Mouse (Mus musculus): ENCODE data around the gene Ogfod2.

Gene Ogfod2

DNA sequence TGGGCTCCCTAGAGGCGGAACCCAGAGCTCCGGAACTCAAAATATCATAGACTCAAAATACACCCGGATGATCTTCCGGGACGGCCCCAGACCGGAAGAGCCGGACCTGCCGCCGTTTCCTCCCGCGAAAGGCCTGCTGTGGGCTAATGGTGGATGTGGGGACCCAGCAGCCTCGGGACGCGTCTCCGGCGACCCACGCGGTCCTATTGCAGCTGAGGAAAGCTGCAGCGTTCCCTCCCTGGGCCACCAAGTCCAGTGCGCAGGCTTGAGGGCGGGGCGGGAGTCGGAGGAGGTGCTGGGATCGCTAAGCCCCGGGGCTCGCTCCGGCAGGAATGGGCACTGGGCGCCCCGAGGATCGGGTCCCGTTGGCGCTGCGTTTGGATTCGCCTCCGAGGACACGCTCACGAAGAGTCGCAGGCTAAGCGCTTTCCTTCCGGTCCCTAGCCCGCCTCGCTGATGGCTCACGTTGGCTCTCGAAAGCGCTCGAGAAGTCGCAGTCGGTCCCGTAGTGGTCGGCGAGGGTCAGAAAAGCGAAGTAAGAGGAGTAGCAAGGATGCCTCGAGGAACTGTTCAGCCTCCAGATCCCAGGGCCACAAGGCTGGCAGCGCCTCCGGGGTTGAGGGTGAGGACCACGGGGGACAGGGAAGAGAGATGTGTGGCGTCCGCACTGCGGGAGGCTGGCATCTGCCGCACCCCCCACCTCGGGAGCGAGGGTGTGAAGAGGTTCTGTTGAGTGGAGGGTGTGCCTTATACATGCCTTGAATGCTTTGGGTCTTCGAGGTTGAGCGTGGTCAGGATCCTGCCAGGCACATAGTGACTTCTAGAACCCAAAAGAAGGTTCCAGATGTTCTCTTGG lies 4.1 kb downstream of the Ogfod2 start, which contains the start of gene Arl6ip4:
Arl6ip4 (plus strand) TSS at position 100 of the 856 bp plus-strand sequence.
- in situ Hi-C loops (cut with MboI; ENCODE audit: low pct_unique_long_range_greater_than_20kb in 1 of 2, low sequenced_read_pairs in 2 of 2, unreplicated experiment in 1 of 2), result loop anchor here in 1 of 2 experiments (10.0 kb wide), 1 partner anchor 159 kb away; no protein-coding TSS in a partner anchor

DNA sequence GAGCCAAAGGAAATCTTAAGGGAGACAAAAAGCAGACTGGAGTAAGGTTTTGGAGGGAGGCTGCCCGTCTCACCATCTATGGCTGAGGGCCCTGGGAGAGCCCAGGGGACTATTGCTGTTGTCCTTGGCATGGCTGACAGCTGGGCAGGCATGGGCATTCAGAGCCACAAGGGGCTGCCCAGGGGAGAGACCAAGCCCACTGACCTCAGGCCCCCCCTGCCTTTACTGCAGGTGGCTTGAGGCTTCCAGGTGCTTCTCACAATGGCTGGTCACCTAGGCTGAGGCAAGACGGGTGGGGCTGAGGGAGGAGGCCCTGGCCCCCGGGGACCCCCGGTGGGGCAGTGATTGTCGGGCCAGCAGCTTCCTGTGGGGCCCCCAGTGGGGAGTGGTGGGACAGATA lies 7.1 kb downstream of the Ogfod2 start:
- in situ Hi-C loops (cut with MboI; ENCODE audit: low pct_unique_long_range_greater_than_20kb in 1 of 2, low sequenced_read_pairs in 2 of 2, unreplicated experiment in 1 of 2), result loop anchor here in 1 of 2 experiments (10.0 kb wide), 1 partner anchor 156 kb away; no protein-coding TSS in a partner anchor

DNA sequence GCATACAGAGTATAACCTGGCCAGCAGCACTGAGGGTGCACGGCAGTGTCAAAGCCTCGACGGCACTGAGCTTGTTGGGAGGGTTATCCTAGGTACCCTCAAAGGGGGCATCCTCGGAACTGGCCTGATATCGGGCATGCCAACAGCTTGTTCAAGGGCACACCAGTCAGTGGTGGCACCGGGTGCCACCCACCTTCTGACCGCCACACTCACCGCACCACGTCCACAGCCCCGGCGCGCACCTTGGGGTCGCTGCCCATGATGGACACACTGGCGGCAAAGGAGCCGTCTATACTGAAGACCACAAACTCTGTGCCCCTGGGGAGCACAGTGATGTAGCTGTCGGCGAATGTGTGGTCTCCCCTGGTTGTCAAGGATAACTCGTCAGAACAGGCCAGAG lies 10.3 kb downstream of the Ogfod2 start:
- in situ Hi-C loops (cut with MboI; ENCODE audit: low pct_unique_long_range_greater_than_20kb in 1 of 2, low sequenced_read_pairs in 2 of 2, unreplicated experiment in 1 of 2), result no loop called here

DNA sequence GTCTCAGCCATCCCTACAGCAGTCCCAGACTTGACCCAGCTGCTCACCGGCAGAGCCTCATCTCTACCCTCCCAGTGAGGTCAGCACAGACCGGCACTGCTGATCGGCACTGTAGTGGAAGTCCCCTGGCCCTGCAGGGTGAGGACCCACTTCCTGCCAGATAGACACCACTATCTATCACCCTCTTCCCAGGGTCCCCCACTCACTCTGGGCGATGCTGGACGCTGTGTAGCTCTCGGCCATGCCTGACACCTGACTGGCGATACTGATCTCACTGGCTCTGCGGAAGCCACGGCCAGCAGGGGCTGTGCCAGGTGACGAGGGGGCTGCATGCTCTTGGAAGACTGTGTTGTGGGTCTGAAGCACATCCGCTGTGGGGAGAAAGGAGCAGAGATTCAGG lies 13.0 kb downstream of the Ogfod2 start:
- in situ Hi-C loops (cut with MboI; ENCODE audit: low pct_unique_long_range_greater_than_20kb in 1 of 2, low sequenced_read_pairs in 2 of 2, unreplicated experiment in 1 of 2), result no loop called here

DNA sequence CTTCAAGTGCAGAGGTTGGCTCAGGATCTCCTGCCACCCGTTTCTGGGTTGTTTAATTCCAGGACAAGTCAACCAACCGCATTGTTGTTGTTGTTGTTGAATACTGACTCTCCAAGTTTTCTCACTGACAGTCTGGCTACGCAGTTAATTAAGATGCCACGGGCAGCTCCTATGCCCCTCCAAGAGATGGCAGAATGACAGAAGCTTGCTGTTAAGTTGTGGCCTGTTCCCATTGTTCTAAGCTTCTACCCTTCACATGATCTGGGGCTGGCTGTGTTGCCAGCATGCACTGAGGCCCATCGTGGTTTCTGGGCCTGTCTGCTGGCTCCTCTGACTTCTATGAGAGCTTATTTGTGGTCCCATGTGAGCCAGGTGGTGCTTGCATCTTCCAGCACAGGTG lies 22.2 kb downstream of the Ogfod2 start:
- in situ Hi-C loops (cut with MboI; ENCODE audit: low pct_unique_long_range_greater_than_20kb in 1 of 2, low sequenced_read_pairs in 2 of 2, unreplicated experiment in 1 of 2), result no loop called here

DNA sequence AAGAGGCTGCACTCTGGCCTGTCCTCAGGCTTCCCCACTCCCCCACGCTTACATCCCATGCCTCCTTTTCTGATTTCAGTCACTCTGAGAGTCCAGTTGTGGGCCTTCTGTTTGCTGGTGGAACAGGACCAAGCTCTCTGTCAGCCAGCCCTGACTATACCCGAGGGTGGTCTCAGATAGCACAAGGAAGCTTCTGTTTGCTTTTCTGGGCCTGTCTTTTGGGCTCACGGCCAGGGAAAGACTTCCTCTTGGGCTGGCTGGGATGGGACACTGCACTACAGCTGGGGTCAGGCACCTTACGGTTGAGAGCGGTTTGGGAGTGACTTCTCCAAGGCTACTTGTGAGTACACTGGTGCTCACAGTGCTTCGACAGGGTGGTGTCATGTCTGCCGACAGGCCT lies 26.0 kb downstream of the Ogfod2 start:
- in situ Hi-C loops (cut with MboI; ENCODE audit: low pct_unique_long_range_greater_than_20kb in 1 of 2, low sequenced_read_pairs in 2 of 2, unreplicated experiment in 1 of 2), result no loop called here

DNA sequence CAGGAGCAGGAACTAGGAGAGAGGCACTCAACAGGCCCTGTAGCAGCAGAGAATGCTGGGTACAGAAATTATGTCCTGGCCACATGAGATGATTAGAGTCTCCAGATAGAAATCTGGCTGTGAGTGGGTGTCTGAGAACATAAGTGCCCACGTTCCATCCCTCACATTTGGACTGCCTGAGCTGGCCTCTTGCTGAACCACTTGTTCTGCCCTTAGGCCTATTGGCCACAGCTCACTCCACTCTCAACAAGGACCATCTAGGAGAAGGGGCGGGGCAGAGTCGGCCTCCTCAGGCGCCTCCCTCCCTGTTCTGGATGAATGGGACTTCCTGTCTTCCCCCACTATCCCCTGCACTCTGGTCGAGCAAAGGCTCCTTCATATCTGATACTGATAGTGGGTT lies 36.9 kb downstream of the Ogfod2 start:
- in situ Hi-C loops (cut with MboI; ENCODE audit: low pct_unique_long_range_greater_than_20kb in 1 of 2, low sequenced_read_pairs in 2 of 2, unreplicated experiment in 1 of 2), result no loop called here

DNA sequence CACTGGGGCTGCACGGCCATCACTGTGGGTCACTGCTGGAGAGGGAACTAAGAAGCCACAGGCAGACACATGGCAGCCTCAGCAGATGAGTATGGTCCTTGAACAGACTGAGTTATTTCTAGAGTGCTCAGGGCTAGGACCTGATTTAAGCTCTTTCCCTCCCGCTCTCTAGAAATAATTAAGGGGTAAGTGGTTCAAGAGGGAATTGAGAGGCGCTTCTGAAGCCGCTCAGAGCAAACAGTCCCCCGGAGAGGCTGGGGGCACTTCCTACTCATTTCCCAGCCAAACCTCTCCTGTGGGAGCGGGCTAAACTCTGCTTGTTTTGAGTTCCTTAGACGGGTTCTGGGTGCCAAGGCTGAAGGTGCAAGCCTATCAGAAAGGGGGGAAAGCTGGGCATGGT lies 38.8 kb downstream of the Ogfod2 start:
- in situ Hi-C loops (cut with MboI; ENCODE audit: low pct_unique_long_range_greater_than_20kb in 1 of 2, low sequenced_read_pairs in 2 of 2, unreplicated experiment in 1 of 2), result no loop called here

DNA sequence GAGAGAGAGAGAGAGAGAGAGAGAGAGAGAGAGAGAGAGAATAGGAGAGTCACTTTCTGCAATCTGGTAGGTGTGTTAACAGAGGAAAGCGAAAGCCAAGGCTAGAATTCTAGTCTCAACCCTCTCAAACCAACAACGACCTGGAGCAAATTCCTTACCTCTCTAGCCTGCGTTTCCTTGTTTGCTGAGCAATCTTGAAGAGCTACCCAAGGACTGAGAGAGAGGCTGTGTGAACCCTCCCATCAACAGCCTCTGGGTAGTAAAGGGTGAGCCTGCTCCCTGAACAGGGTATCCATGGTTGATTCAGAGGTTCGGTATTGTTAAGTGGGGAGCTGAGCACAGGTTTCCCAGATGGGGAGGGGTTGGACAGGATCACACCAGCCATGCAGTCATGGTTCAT lies 40.6 kb downstream of the Ogfod2 start:
- in situ Hi-C loops (cut with MboI; ENCODE audit: low pct_unique_long_range_greater_than_20kb in 1 of 2, low sequenced_read_pairs in 2 of 2, unreplicated experiment in 1 of 2), result no loop called here

DNA sequence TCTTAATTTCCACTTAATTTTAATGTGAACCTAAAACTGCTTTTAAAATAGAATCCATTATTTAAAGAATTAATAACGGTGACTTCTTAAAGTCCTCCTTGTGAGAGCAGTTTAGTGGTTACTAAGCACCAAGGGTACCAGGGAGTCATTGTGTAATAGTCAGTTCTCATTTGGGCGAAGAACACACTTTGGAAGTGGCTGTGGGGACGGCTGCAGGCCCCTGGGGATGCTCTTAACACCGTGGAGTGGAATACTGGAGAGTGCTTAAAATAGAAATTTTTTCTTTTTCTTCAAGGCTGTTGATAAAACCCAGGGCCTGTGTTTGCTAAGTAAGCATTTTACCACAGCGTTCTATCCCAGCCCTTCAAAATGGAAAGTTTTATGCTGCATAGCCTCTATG lies 43.8 kb downstream of the Ogfod2 start:
- in situ Hi-C loops (cut with MboI; ENCODE audit: low pct_unique_long_range_greater_than_20kb in 1 of 2, low sequenced_read_pairs in 2 of 2, unreplicated experiment in 1 of 2), result no loop called here

DNA sequence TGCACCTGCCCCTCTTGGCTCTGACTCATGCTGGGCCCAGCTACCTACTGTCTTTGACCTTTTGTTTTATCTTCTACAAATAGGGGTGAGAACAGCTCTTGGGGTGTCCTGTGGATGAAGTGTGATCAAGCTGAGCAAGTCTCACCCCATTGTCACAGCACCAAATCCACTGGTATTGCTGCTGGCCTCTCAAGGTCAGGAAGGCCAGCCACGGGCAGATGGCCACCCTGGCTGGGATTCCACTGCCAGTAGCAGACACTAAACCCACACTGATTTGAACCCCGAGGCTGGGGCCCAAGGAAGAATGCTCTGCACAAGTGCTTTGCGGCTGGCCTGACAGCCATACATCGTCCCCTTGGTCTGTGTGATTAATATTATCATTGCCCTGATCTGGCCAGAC lies 46.2 kb downstream of the Ogfod2 start:
- in situ Hi-C loops (cut with MboI; ENCODE audit: low pct_unique_long_range_greater_than_20kb in 1 of 2, low sequenced_read_pairs in 2 of 2, unreplicated experiment in 1 of 2), result no loop called here

DNA sequence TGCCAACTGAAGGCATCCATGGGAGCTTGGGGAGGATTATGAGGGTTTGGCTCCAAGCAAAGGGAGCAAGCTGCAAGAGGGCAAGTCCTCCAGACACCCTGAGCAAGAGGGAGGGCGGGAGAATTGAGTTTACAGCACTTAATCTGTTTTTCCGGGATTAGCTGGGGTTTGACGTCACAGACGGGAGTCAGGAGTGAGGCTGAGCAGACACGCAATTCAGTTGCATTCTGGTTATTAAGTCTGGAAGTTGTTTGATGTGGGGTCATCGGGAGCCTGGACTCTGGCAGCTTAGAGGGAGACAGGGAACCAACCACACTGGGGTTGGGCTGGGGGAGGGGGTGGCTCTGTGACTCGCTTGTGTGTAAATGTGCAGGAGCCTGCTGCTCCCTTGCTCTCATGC lies 47.4 kb downstream of the Ogfod2 start:
- in situ Hi-C loops (cut with MboI; ENCODE audit: low pct_unique_long_range_greater_than_20kb in 1 of 2, low sequenced_read_pairs in 2 of 2, unreplicated experiment in 1 of 2), result no loop called here

DNA sequence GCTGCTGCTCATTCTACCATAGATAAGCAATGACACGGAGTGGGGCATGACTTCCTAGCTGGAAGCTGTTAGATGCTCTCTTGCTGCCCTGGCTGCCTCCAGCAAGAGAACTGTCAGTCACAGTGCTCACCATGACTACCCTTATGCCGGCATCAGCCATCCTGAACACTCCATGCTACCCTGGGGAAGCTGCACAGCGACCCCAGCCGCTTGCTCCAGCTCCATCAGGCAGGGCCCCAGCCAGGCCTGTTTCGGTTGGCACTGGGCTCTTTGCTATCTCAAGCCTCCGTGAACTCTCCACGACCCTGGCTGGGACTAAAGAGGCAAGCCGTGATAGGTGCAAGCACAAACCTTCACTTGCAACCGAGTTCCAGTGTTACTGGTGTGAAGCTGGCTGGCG lies 49.7 kb downstream of the Ogfod2 start:
- in situ Hi-C loops (cut with MboI; ENCODE audit: low pct_unique_long_range_greater_than_20kb in 1 of 2, low sequenced_read_pairs in 2 of 2, unreplicated experiment in 1 of 2), result loop anchor here (10.0 kb wide), 2 partner anchors 113 to 143 kb away; no protein-coding TSS in a partner anchor

DNA sequence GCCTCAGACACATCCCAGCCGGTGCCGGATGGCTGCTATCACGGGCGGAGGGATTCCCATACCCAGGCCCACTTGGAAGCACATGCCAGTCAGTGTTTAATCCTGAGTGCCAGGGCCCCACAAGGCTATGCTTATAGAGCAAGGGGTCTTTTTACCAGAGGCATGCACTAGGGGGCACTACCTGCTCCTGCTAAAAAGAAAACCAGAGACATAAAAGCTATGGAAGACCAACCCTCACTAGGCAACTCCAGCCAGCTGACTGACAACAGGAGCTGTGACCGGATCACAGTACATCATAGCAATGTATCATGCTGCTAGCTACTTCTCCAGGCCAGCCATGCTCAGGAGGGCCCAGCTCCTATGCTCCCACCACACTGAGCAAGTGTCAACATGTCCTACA lies 50.5 kb downstream of the Ogfod2 start:
- in situ Hi-C loops (cut with MboI; ENCODE audit: low pct_unique_long_range_greater_than_20kb in 1 of 2, low sequenced_read_pairs in 2 of 2, unreplicated experiment in 1 of 2), result loop anchor here (10.0 kb wide), 2 partner anchors 112 to 142 kb away; no protein-coding TSS in a partner anchor

DNA sequence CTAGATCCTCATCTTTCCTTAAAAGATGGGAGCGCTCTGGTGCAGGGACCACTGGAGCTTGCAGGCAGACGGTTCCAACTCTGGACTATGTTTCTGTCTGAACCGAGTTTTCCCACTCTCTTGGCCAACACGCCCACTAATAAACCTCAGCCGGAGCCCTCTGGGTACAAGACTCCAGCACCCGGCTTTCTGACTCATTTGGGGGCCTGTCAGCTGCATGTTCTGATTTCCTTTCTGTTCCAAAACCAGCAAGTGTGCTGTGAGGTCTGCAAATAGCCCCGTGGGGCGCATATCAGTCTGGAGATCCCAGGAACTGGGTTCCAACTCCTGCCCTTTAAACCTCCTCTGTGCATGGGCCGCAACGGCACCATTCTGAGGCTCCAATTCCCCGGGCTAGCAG lies 51.3 kb downstream of the Ogfod2 start:
- in situ Hi-C loops (cut with MboI; ENCODE audit: low pct_unique_long_range_greater_than_20kb in 1 of 2, low sequenced_read_pairs in 2 of 2, unreplicated experiment in 1 of 2), result loop anchor here (10.0 kb wide), 2 partner anchors 111 to 141 kb away; no protein-coding TSS in a partner anchor
